Mouse (Mus musculus): Measurements from ENCODE around the gene Ciao2a.

GRCm38 (mm10) chr9:66123648-66124047 is 2.8 kb upstream of the Ciao2a start:
- TF ChIP-seq CTCF (IDR thresholded peaks at IDR 0.05) (no peak), EP300 (IDR thresholded peaks at IDR 0.05) (no peak)

Measured in lung, postnatal 0 days (tissue).